Mouse (Mus musculus): ENCODE data around the gene Gtf2h2.

Gene Gtf2h2

GRCm38 (mm10) chr13:100492061-100492787 lies at the start of gene Gtf2h2:
Gene Gtf2h2 (minus strand): TSS chr13:100492579.
- Histone ChIP-seq H3K36me3 (ENCODE audit: control insufficient read depth, insufficient read depth, low read length, poor library complexity, severe bottlenecking) (peaks cover 4% of the 10 kb centered on the region; the same call in 1 of the 2 replicates), H3K27me3 (ENCODE audit: control insufficient read depth, insufficient read depth, low read length, poor library complexity, severe bottlenecking) (no peaks in the 10 kb centered on the region)
- DNase-seq (ENCODE audit: low read depth, low spot score), result peak; percentile 90

GRCm38 (mm10) chr13:100536149-100536548 lies 43.8 kb upstream of the Gtf2h2 start:
- no peaks in the 10 kb centered on the region; the same call in 1 of the 2 replicates for H3K27me3 ChIP-seq (ENCODE audit: control insufficient read depth, insufficient read depth, low read length, poor library complexity, severe bottlenecking)
- no peaks in the 10 kb centered on the region for H3K36me3 ChIP-seq (ENCODE audit: control insufficient read depth, insufficient read depth, low read length, poor library complexity, severe bottlenecking)
- DNase-seq (ENCODE audit: low read depth, low spot score), result no peak

- Histone ChIP-seq H3K36me3 (ENCODE audit: control insufficient read depth, insufficient read depth, low read length, poor library complexity, severe bottlenecking) (no peaks in the 10 kb centered on the region), H3K27me3 (ENCODE audit: control insufficient read depth, insufficient read depth, low read length, poor library complexity, severe bottlenecking) (no peaks in the 10 kb centered on the region)
- no peak for DNase-seq (ENCODE audit: low read depth, low spot score)
Observed at GRCm38 (mm10) chr13:100532788-100533365, 40.5 kb upstream of the Gtf2h2 start.

- Histone ChIP-seq H3K36me3 (ENCODE audit: control insufficient read depth, insufficient read depth, low read length, poor library complexity, severe bottlenecking) (no peaks in the 10 kb centered on the region), H3K27me3 (ENCODE audit: control insufficient read depth, insufficient read depth, low read length, poor library complexity, severe bottlenecking) (no peaks in the 10 kb centered on the region)
- DNase-seq (ENCODE audit: low read depth, low spot score), result no peak
Observed at GRCm38 (mm10) chr13:100526649-100527038, 34.3 kb upstream of the Gtf2h2 start.

GRCm38 (mm10) chr13:100525935-100526648 lies 33.7 kb upstream of the Gtf2h2 start:
- Histone ChIP-seq H3K36me3 (ENCODE audit: control insufficient read depth, insufficient read depth, low read length, poor library complexity, severe bottlenecking) (no peaks in the 10 kb centered on the region), H3K27me3 (ENCODE audit: control insufficient read depth, insufficient read depth, low read length, poor library complexity, severe bottlenecking) (no peaks in the 10 kb centered on the region)
- DNase-seq (ENCODE audit: low read depth, low spot score), result no peak

- Histone ChIP-seq H3K27me3 (ENCODE audit: control insufficient read depth, insufficient read depth, low read length, poor library complexity, severe bottlenecking) (no peaks in the 10 kb centered on the region), H3K36me3 (ENCODE audit: control insufficient read depth, insufficient read depth, low read length, poor library complexity, severe bottlenecking) (no peaks in the 10 kb centered on the region)
- no peak for DNase-seq (ENCODE audit: low read depth, low spot score)
Observed at GRCm38 (mm10) chr13:100524896-100525295, 32.5 kb upstream of the Gtf2h2 start.

- no peak for DNase-seq (ENCODE audit: low read depth, low spot score)
- Histone ChIP-seq H3K36me3 (ENCODE audit: control insufficient read depth, insufficient read depth, low read length, poor library complexity, severe bottlenecking) (no peaks in the 10 kb centered on the region), H3K27me3 (ENCODE audit: control insufficient read depth, insufficient read depth, low read length, poor library complexity, severe bottlenecking) (no peaks in the 10 kb centered on the region)
Observed at GRCm38 (mm10) chr13:100523698-100524097, 31.3 kb upstream of the Gtf2h2 start.

- H3K27me3 ChIP-seq (ENCODE audit: control insufficient read depth, insufficient read depth, low read length, poor library complexity, severe bottlenecking), result no peaks in the 10 kb centered on the region
- H3K36me3 ChIP-seq (ENCODE audit: control insufficient read depth, insufficient read depth, low read length, poor library complexity, severe bottlenecking), result no peaks in the 10 kb centered on the region
- DNase-seq (ENCODE audit: low read depth, low spot score), result no peak
Observed at GRCm38 (mm10) chr13:100521724-100522591, 29.6 kb upstream of the Gtf2h2 start.

- H3K27me3 ChIP-seq (ENCODE audit: control insufficient read depth, insufficient read depth, low read length, poor library complexity, severe bottlenecking), result no peaks in the 10 kb centered on the region
- no peak for DNase-seq (ENCODE audit: low read depth, low spot score)
- no peaks in the 10 kb centered on the region for H3K36me3 ChIP-seq (ENCODE audit: control insufficient read depth, insufficient read depth, low read length, poor library complexity, severe bottlenecking)
Observed at GRCm38 (mm10) chr13:100519162-100519561, 26.8 kb upstream of the Gtf2h2 start.

- Histone ChIP-seq H3K27me3 (ENCODE audit: control insufficient read depth, insufficient read depth, low read length, poor library complexity, severe bottlenecking) (no peaks in the 10 kb centered on the region), H3K36me3 (ENCODE audit: control insufficient read depth, insufficient read depth, low read length, poor library complexity, severe bottlenecking) (no peaks in the 10 kb centered on the region)
- no peak for DNase-seq (ENCODE audit: low read depth, low spot score)
Observed at GRCm38 (mm10) chr13:100518191-100518590, 25.8 kb upstream of the Gtf2h2 start.

GRCm38 (mm10) chr13:100517652-100518153 lies 25.3 kb upstream of the Gtf2h2 start:
- Histone ChIP-seq H3K27me3 (ENCODE audit: control insufficient read depth, insufficient read depth, low read length, poor library complexity, severe bottlenecking) (no peaks in the 10 kb centered on the region), H3K36me3 (ENCODE audit: control insufficient read depth, insufficient read depth, low read length, poor library complexity, severe bottlenecking) (no peaks in the 10 kb centered on the region)
- no peak for DNase-seq (ENCODE audit: low read depth, low spot score)

GRCm38 (mm10) chr13:100516213-100517105 lies 24.1 kb upstream of the Gtf2h2 start:
- DNase-seq (ENCODE audit: low read depth, low spot score), result no peak
- no peaks in the 10 kb centered on the region for H3K36me3 ChIP-seq (ENCODE audit: control insufficient read depth, insufficient read depth, low read length, poor library complexity, severe bottlenecking)
- no peaks in the 10 kb centered on the region for H3K27me3 ChIP-seq (ENCODE audit: control insufficient read depth, insufficient read depth, low read length, poor library complexity, severe bottlenecking)

GRCm38 (mm10) chr13:100512792-100513191 lies 20.4 kb upstream of the Gtf2h2 start:
- H3K36me3 ChIP-seq (ENCODE audit: control insufficient read depth, insufficient read depth, low read length, poor library complexity, severe bottlenecking), result no peaks in the 10 kb centered on the region
- no peaks in the 10 kb centered on the region for H3K27me3 ChIP-seq (ENCODE audit: control insufficient read depth, insufficient read depth, low read length, poor library complexity, severe bottlenecking)
- no peak for DNase-seq (ENCODE audit: low read depth, low spot score)

Data from splenic B cell, adult 2 months (primary cell).